Mouse (Mus musculus) heart, embryonic 13.5 days (tissue): Measurements from ENCODE around the gene Alg12. TPM values are rescaled to one million over a fixed set of nuclear protein-coding genes. Genes with fewer than 3 reads are reported as not detected.

Experiments
- ATAC-seq: fragments of 200-750 bp; cut with Nextera tagmentation; 2 replicates; pipeline ENCODE4 v1.8.0; 2017; ENCODE audit warnings: moderate TSS enrichment; ENCODE audit not compliant: insufficient number of reproducible peaks, low FRiP score, low TSS enrichment; ENCODE audit errors: extremely low read depth
- H3K27ac ChIP-seq: fragments of 300-500 bp; sonication (generic); replicated peaks from 2 replicates; pipeline ENCODE4 v1.5.1; 2015; ENCODE audit warnings: moderate library complexity, mild to moderate bottlenecking, inconsistent platforms
- H3K27me3 ChIP-seq: fragments of 300-500 bp; sonication (generic); replicated peaks from 2 replicates; pipeline ENCODE4 v1.6.1; 2015; ENCODE audit warnings: mild to moderate bottlenecking, inconsistent platforms
- H3K36me3 ChIP-seq: fragments of 300-500 bp; sonication (generic); 2 replicates; pipeline ENCODE4 v1.6.1; 2015; ENCODE audit warnings: mild to moderate bottlenecking, inconsistent platforms
- H3K4me1 ChIP-seq: fragments of 300-500 bp; sonication (generic); 2 replicates; pipeline ENCODE4 v1.6.1; 2015; ENCODE audit warnings: inconsistent platforms
- H3K4me2 ChIP-seq: fragments of 300-500 bp; sonication (generic); 2 replicates; pipeline ENCODE4 v1.6.1; 2015; ENCODE audit warnings: inconsistent platforms, mild to moderate bottlenecking, moderate library complexity
- H3K4me3 ChIP-seq: fragments of 300-500 bp; sonication (generic); 2 replicates; pipeline ENCODE4 v1.5.1; 2015; ENCODE audit warnings: moderate library complexity, mild to moderate bottlenecking, inconsistent platforms
- H3K9ac ChIP-seq: fragments of 300-500 bp; sonication (generic); 2 replicates; pipeline ENCODE4 v1.6.1; 2015; ENCODE audit warnings: inconsistent platforms, mild to moderate bottlenecking, moderate library complexity
- H3K9me3 ChIP-seq: fragments of 300-500 bp; sonication (generic); 2 replicates; pipeline ENCODE4 v1.6.1; 2016; ENCODE audit warnings: inconsistent platforms
- WGBS: fragments of 180-500 bp; shearing (Covaris S2); methylation state at CpG from one replicate; pipeline ENCODE4 v1.1.7; 2015; ENCODE audit warnings: mixed read lengths; 5-methylcytosine and 5-hydroxymethylcytosine counted together
- polyA plus RNA-seq: library from polyadenylated mRNA; unstranded; fragments of >200 nt; fragmentation: Nextera tagmentation; extraction: Ambion mirVana; gene quantifications from 2 replicates; pipeline ENCODE4 v1.2.1, GENCODE M21; 2015

Alg12 gene
- polyA plus RNA-seq, 1 experiment from 2014 or later: 8.9 TPM

DNA sequence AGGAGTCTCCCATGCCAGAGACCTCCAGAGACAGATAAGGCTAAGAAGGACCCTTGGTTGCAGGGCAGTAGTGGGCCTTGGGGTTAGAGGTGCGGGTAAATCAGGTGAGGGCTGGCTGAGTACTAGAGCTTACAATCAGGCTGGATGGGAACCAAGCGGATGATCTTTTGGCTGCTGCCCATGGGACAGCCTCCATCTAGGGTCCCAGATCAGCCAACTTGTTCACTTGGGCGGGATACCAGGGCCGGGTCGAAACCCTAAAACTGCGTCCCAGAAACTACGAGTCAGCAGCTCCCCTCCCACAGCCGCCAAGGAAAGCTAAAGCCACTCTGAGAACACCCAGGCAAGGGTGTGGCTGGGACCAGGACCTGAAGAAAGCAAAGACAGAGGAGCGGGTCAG is 34.0 kb upstream of the Alg12 start:
- Histone ChIP-seq H3K36me3 (no peaks in the 10 kb centered on the region), H3K4me3 (no peak overlapping the region), H3K4me2 (no peak overlapping the region), H3K4me1 (peaks cover 46% of the 10 kb centered on the region), H3K9me3 (no peaks in the 10 kb centered on the region), H3K27me3 (no peaks in the 10 kb centered on the region), H3K9ac (no peak overlapping the region), H3K27ac (no peak overlapping the region)
- 85% methylated on average over 9 of the region's 9 CpGs for WGBS
- ATAC-seq: no peak

DNA sequence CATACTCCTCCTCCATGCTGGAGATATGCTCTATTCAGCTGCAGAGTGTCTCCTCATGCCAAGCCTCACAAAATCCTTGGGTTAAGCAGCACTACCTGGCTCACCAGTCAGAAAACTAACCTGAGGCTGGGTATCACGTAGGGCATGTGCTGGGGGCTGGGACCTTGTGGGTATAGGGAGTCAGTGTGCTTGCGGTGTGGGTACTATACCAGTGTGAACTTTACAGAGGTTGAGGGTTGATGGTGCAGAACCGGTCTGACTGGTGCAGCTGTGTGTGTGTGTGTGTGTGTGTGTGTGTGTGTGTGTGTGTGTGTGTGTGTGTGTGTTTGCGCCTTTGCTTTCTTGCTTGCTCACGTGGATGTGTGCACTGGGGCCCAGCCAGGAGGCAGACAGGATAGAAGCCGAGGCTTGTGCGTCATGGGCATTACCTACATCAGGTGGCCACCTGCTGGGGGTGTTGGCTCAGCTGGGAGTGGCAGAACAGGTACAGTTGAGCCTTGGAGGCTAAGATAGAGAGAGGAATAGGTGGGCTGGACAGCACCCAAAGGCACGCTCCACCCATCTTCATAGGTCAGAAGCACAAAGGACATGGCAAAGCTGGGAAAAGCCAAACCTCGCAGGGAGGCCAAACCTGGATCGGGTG is 32.5 kb upstream of the Alg12 start:
- ATAC-seq: no peak
- H3K4me3 ChIP-seq: no peak overlapping the region
- peaks cover 46% of the 10 kb centered on the region for H3K4me1 ChIP-seq
- H3K9me3 ChIP-seq: no peaks in the 10 kb centered on the region
- no peaks in the 10 kb centered on the region for H3K27me3 ChIP-seq
- H3K9ac ChIP-seq: 0 out of 2 replicates have a peak overlapping the region, but pooled peaks have one; percentile 19
- no peaks in the 10 kb centered on the region for H3K36me3 ChIP-seq
- H3K4me2 ChIP-seq: no peak overlapping the region
- H3K27ac ChIP-seq: no peak overlapping the region
- 74% methylated on average over 10 of the region's 10 CpGs for WGBS

DNA sequence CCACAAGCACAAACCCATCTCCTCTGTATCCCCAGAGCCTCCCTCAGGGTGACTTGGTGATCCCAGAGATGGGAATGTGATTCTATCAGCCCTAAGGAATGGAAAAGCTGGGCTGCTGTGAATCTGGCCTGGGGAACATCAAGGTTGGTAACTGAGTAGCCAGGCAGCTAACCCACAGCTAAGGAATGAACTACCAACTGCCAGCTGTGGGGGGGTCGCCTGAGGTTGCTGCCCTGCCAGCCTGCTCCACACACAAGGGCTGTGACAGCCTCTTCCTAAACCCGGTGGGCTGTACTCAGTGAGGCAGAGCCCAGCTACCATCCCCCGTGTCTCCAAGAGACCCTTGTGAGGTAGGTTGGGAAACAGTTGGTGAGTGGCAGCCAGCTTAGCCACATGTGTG is 32.0 kb upstream of the Alg12 start:
- Histone ChIP-seq H3K9ac (peak overlapping the region; percentile 40; the same call in 1 of the 2 replicates), H3K4me2 (no peak overlapping the region), H3K27ac (0 out of 2 replicates have a peak overlapping the region, but pooled peaks have one; percentile 50), H3K4me1 (peaks cover 45% of the 10 kb centered on the region), H3K9me3 (no peaks in the 10 kb centered on the region), H3K27me3 (no peaks in the 10 kb centered on the region), H3K4me3 (no peak overlapping the region), H3K36me3 (no peaks in the 10 kb centered on the region)
- ATAC-seq: no peak
- WGBS: 46% methylated on average over 3 of the region's 3 CpGs

DNA sequence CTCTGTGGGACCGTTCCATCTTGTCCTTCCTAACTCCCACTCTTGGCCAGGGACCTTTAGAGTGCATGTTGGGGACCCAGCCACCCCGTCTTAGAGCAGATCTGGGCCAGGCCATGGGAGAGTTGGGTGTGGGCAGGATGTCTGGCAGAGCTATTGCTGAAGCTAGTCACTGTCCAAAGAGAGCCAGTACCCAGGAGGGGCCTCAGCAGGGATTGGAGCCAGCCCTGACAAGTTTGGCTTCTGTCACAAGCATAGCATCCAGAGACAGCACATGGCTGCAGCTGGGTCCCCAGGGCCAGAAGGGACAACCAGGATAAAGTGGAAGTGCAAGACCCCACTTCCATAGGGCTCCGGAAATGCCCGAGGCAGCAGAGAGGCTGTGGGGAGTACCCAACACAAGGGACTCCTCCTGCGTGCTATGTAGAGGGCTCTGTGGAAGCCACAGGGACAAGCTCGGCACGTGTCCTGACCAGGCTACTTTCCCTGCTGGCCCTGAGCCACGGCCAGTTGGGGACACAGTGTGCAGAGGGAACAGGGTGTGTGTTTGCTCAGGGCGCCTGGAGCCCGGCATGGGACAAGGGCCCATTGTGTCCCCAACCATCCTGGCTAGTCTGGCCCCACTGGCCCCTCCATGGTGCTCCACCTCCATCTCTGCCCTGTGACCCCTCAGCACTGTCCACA is 31.2 kb upstream of the Alg12 start:
- H3K4me3 ChIP-seq: no peak overlapping the region
- peak overlapping the region; percentile 50 for H3K27ac ChIP-seq
- no peaks in the 10 kb centered on the region for H3K9me3 ChIP-seq
- ATAC-seq: no peak
- H3K4me1 ChIP-seq: peaks cover 37% of the 10 kb centered on the region
- H3K4me2 ChIP-seq: 0 out of 2 replicates have a peak overlapping the region, but pooled peaks have one; percentile 11
- H3K36me3 ChIP-seq: no peaks in the 10 kb centered on the region
- no peaks in the 10 kb centered on the region for H3K27me3 ChIP-seq
- peak overlapping the region; percentile 56 for H3K9ac ChIP-seq
- 48% methylated on average over 10 of the region's 10 CpGs for WGBS

DNA sequence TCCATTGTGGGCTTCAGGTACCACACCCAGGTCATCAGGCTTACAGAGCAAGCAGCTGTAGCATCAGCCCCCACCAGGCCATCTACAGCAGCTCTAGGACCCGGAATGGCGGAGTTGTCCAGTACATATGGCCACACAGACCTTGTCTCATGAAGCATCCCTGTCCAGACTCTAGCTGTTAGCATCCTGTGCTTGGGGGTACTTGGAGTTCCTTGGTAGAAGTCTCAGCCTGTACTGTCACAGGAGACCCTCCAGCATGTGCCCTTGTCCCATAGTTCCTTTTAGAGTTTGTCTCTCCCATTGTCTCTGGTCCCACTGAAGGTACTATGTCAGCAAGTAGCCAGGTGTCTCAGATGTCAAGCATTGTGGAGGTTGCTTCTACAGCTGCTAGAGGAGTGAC is 30.5 kb upstream of the Alg12 start:
- no peak overlapping the region for H3K4me2 ChIP-seq
- no peaks in the 10 kb centered on the region for H3K27me3 ChIP-seq
- H3K4me3 ChIP-seq: no peak overlapping the region
- peaks cover 31% of the 10 kb centered on the region for H3K4me1 ChIP-seq
- H3K36me3 ChIP-seq: no peaks in the 10 kb centered on the region
- 84% methylated on average over 2 of the region's 2 CpGs for WGBS
- no peak for ATAC-seq
- no peak overlapping the region; the same call in 1 of the 2 replicates for H3K9ac ChIP-seq
- no peak overlapping the region; the same call in 1 of the 2 replicates for H3K27ac ChIP-seq
- no peaks in the 10 kb centered on the region for H3K9me3 ChIP-seq

DNA sequence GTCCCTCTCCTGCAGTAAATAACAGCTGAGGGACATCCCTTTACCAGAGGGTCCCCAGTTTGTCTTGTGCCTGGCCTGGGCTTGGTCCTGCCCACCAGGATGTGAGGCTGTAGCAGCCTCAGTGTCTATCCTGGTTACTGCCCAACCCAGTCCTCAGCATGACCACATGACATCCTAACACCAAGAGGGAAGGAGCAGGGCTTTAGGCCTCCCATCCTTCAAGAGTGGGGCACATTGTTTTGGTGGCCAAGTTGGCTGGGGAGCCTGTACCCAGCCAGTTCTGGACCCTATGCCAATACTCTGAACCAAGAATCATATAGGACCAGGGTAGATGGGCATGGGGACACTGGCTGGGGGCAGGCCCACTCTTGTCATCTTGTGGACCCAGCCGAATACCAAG is 29.5 kb upstream of the Alg12 start:
- no peak for ATAC-seq
- WGBS: 85% methylated on average over 1 of the region's 1 CpGs

DNA sequence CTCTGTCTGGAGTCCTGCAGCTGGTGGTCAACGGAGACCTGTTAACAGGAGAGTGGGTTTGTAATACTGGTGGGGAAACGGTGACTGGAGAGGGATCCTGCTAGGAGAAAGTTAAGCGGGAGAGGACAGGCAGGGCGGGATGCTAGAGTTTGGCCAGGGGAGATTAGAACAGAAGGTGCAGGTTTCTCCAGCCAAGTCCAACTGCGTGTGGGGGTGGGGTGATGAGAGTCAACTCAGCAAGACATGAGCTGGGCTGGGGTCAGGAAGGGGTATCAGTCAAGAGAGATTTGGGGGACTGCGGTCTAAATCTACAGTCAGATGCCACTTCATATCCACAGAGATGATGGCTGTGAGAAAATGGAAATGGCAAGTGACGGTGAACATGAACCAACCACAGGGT is 25.8 kb upstream of the Alg12 start:
- no peak overlapping the region for H3K4me3 ChIP-seq
- no peak overlapping the region for H3K9ac ChIP-seq
- peaks cover 36% of the 10 kb centered on the region for H3K4me1 ChIP-seq
- no peak for ATAC-seq
- H3K27ac ChIP-seq: no peak overlapping the region
- no peaks in the 10 kb centered on the region for H3K9me3 ChIP-seq
- H3K27me3 ChIP-seq: no peaks in the 10 kb centered on the region
- H3K4me2 ChIP-seq: no peak overlapping the region
- no peaks in the 10 kb centered on the region for H3K36me3 ChIP-seq
- 82% methylated on average over 7 of the region's 7 CpGs for WGBS

More for the DNA sequence above, 29.5 kb upstream of the Alg12 start:
- H3K4me2 ChIP-seq: no peak overlapping the region
- H3K9ac ChIP-seq: no peak overlapping the region
- no peaks in the 10 kb centered on the region for H3K27me3 ChIP-seq
- no peaks in the 10 kb centered on the region for H3K36me3 ChIP-seq
- no peak overlapping the region for H3K27ac ChIP-seq
- H3K4me3 ChIP-seq: no peak overlapping the region
- peaks cover 25% of the 10 kb centered on the region for H3K4me1 ChIP-seq
- no peaks in the 10 kb centered on the region for H3K9me3 ChIP-seq

DNA sequence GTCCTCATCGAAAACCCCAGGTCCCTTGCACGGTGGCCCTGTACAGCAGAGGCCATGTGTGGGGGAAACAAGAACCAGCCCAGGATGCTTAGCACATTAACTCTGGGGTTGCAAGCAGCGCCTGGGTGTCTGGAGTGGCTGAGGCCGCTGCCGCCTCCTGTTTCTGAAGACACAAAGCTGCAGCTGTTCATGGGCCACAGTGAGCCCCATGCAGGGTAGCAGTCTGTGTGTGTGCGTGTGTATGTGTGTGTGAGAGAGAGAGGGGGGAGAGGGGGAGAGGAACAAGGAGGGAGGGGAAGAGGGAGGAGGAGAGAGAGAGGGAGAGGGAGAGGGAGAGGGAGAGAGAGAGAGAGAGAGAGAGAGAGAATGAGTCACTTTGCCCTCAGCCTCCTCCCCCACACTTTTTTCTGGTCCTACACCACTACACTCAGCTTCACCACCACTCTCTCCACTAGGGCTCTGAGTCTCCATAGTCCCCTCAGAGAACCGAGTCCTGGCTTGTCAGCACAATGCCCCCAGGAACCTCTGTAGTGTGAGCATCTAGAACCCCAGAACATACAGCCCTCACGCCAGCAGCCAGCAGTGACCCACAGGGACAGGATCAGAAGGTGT is 24.5 kb upstream of the Alg12 start:
- Histone ChIP-seq H3K9me3 (no peaks in the 10 kb centered on the region), H3K4me1 (peaks cover 46% of the 10 kb centered on the region), H3K27me3 (no peaks in the 10 kb centered on the region), H3K36me3 (no peaks in the 10 kb centered on the region), H3K27ac (peak overlapping the region; percentile 62), H3K4me2 (no peak overlapping the region), H3K9ac (peak overlapping the region; percentile 54; the same call in 1 of the 2 replicates), H3K4me3 (no peak overlapping the region)
- 28% methylated on average over 8 of the region's 8 CpGs for WGBS
- no peak for ATAC-seq

DNA sequence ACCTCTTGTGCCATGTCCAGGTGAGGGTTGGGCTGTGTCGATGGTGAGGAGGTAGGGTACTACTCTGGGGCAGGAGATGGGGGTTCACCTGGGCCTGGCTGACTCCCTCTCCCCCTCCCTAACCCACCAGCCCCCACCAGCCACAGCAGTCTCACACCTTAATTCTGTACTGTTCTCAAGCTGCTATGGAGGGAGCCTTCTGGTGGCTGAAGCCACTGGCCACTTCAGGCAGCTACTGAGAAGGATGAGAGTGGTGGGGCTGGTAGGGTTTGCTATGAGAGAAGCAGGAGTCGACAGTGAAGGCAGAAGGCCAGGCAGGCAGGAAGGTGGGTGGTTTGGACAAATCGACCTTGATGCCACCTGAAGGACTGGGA is 23.2 kb upstream of the Alg12 start:
- Histone ChIP-seq H3K27me3 (no peaks in the 10 kb centered on the region), H3K9ac (no peak overlapping the region), H3K36me3 (no peaks in the 10 kb centered on the region), H3K4me3 (no peak overlapping the region), H3K9me3 (no peaks in the 10 kb centered on the region), H3K4me2 (no peak overlapping the region), H3K27ac (no peak overlapping the region), H3K4me1 (peaks cover 57% of the 10 kb centered on the region)
- no peak for ATAC-seq
- 66% methylated on average over 3 of the region's 3 CpGs for WGBS

DNA sequence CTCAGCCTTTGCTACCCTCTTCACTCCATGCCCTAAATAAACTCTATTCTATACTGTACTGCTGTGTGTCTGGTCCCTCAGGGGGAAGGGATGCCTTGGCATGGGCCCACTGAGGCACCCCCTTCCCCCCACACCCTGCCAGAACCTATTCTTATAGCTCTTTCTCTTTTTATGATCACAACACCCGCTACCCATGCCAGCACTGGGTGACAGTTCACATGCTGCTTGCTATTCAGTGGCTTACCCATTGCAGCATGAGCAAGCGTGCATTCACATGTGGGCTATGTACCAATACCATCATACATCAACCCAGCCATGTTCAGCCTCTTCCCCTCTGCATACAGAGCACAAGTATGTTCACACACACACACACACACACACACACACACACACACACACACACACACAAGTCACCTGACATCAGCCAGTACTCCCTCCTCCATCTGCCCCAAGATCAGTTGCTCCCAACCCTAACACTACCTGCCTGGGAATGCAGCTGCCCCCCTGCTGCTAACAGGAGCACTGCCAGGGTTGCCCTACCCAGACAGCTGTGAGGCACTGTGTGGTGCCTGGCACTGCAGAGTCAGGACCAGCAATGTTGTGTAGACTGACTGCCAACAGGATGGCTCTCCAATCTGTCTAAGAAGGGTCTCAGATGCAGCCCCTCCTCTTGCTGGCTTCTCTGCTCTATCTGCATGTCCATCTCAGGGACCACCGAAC is 22.6 kb upstream of the Alg12 start:
- H3K9ac ChIP-seq: no peak overlapping the region
- ATAC-seq: no peak
- H3K4me3 ChIP-seq: no peak overlapping the region
- H3K27me3 ChIP-seq: no peaks in the 10 kb centered on the region
- no peak overlapping the region for H3K27ac ChIP-seq
- no peak overlapping the region for H3K4me2 ChIP-seq
- 82% methylated on average over 3 of the region's 3 CpGs for WGBS
- peaks cover 62% of the 10 kb centered on the region for H3K4me1 ChIP-seq
- no peaks in the 10 kb centered on the region for H3K9me3 ChIP-seq
- no peaks in the 10 kb centered on the region for H3K36me3 ChIP-seq

DNA sequence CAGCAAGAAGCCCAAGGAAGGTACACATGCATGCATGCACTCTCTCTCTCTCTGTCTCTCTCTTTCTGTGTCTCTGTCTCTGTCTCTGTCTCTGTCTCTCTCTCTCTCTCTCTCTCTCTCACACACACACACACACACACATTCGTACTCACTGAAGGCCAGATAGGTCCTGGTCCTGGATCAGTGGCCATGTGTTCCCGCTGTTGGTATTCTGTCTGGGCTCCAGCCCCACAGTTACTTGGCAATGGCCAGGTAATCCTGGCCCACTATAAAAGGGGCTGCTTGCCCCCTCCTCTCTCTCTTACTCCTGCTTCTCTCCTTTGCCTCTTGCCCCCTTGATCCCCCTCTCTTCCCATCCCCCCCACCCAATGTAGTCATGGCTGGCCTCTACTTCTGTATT is 22.0 kb upstream of the Alg12 start:
- H3K9me3 ChIP-seq: no peaks in the 10 kb centered on the region
- H3K9ac ChIP-seq: no peak overlapping the region
- H3K27me3 ChIP-seq: no peaks in the 10 kb centered on the region
- H3K27ac ChIP-seq: peak overlapping the region; percentile 39
- 86% methylated on average over 2 of the region's 2 CpGs for WGBS
- no peaks in the 10 kb centered on the region for H3K36me3 ChIP-seq
- ATAC-seq: no peak
- peaks cover 68% of the 10 kb centered on the region for H3K4me1 ChIP-seq
- no peak overlapping the region for H3K4me3 ChIP-seq
- H3K4me2 ChIP-seq: no peak overlapping the region
